Mouse (Mus musculus) MEL (cell line): Measurements from ENCODE around the gene Tmed1. TPM values are rescaled to one million over a fixed set of nuclear protein-coding genes. Genes with fewer than 3 reads are reported as not detected.
A peak's percentile ranks its signal among the peaks of the same experiment; 100 is the strongest.

Source experiments
- DNase-seq: peaks from one replicate; pipeline ENCODE4 v3.0.0; 2011; ENCODE audit warnings: low read depth, low spot score
- H3K27ac ChIP-seq: 2 replicates; pipeline ENCODE4 v1.5.1; 2012; ENCODE audit warnings: low read depth, mild to moderate bottlenecking, control low read depth, low read length, moderate library complexity; ENCODE audit not compliant: control insufficient read depth
- H3K27me3 ChIP-seq, 2 experiments: fragments of 150-350 bp in 1 of 2; sonication (generic) in 1 of 2; 2 replicates each; pipeline ENCODE4 v1.6.1; 2012; ENCODE audit warnings: low read length in 2 of 2, mild to moderate bottlenecking in 2 of 2, improper control_type of control experiment in 1 of 2, moderate library complexity in 1 of 2; ENCODE audit not compliant: insufficient read depth in 2 of 2, control insufficient read depth in 1 of 2
- H3K36me3 ChIP-seq, 2 experiments: 2 replicates each; pipeline ENCODE4 v1.6.1; 2012 to 2014; ENCODE audit warnings: low read length in 2 of 2, improper control_type of control experiment in 1 of 2, inconsistent platforms in 1 of 2, mild to moderate bottlenecking in 1 of 2; ENCODE audit not compliant: insufficient read depth in 2 of 2, control insufficient read depth in 1 of 2
- H3K4me1 ChIP-seq, 2 experiments: fragments of 150-350 bp in 1 of 2; sonication (generic) in 1 of 2; 2 replicates each; pipeline ENCODE4 v1.6.1; 2012; ENCODE audit warnings: low read length in 2 of 2, improper control_type of control experiment in 1 of 2, mild to moderate bottlenecking in 1 of 2; ENCODE audit not compliant: insufficient read depth in 2 of 2, control insufficient read depth in 1 of 2
- H3K4me3 ChIP-seq, 2 experiments: fragments of 150-350 bp in 1 of 2; sonication (generic) in 1 of 2; 2 replicates each; pipeline ENCODE4 v1.5.1; 2012; ENCODE audit warnings: low read depth in 2 of 2, low read length in 2 of 2, mild to moderate bottlenecking in 2 of 2, moderate library complexity in 2 of 2, control low read depth in 1 of 2, improper control_type of control experiment in 1 of 2; ENCODE audit not compliant: control insufficient read depth in 1 of 2, insufficient read depth in 1 of 2
- H3K79me2 ChIP-seq: 2 replicates; pipeline ENCODE4 v1.6.1; 2012; ENCODE audit warnings: mild to moderate bottlenecking, low read length, moderate library complexity; ENCODE audit not compliant: control insufficient read depth, poor library complexity, insufficient read depth
- H3K9ac ChIP-seq: 2 replicates; pipeline ENCODE4 v1.6.1; 2012; ENCODE audit warnings: low read depth, mild to moderate bottlenecking, control low read depth, low read length, moderate library complexity; ENCODE audit not compliant: control insufficient read depth, poor library complexity, severe bottlenecking
- H3K9me3 ChIP-seq: fragments of 150-350 bp; sonication (generic); replicated peaks from 2 replicates; pipeline ENCODE4 v1.6.1; 2012; ENCODE audit warnings: mild to moderate bottlenecking, low read length, improper control_type of control experiment, moderate library complexity; ENCODE audit not compliant: insufficient read depth
- CHD1 ChIP-seq: IDR thresholded peaks from 2 replicates; pipeline ENCODE4 v1.6.1; 2012; ENCODE audit warnings: low read depth, mild to moderate bottlenecking, inconsistent platforms, low read length, improper control_type of control experiment
- CHD2 ChIP-seq: IDR thresholded peaks from 2 replicates; pipeline ENCODE4 v1.6.1; 2011; ENCODE audit warnings: low read length, improper control_type of control experiment
- CTCF ChIP-seq, 3 experiments: IDR thresholded peaks in 2 of 3; conservative IDR thresholded peaks in 1 of 3; 2 replicates each; pipeline ENCODE4 v1.5.1; 2011 to 2012; ENCODE audit warnings: low read length in 3 of 3, low read depth in 2 of 3, mild to moderate bottlenecking in 2 of 3, improper control_type of control experiment in 1 of 3, inconsistent platforms in 1 of 3, mixed read lengths in 1 of 3, moderate library complexity in 1 of 3; ENCODE audit not compliant: control insufficient read depth in 1 of 3, insufficient read depth in 1 of 3, poor library complexity in 1 of 3, severe bottlenecking in 1 of 3
- E2F4 ChIP-seq: IDR thresholded peaks from 2 replicates; pipeline ENCODE4 v1.6.1; 2011; ENCODE audit warnings: low read depth, low read length, improper control_type of control experiment, borderline replicate concordance
- ELF1 ChIP-seq: IDR thresholded peaks from 2 replicates; pipeline ENCODE4 v1.6.1; 2014; ENCODE audit warnings: low read depth, mild to moderate bottlenecking, inconsistent platforms, low read length, improper control_type of control experiment, moderate library complexity
- EP300 ChIP-seq, 2 experiments: IDR thresholded peaks; 2 replicates each; pipeline ENCODE4 v1.6.1; 2011; ENCODE audit warnings: improper control_type of control experiment in 2 of 2, low read length in 2 of 2, low read depth in 1 of 2, mild to moderate bottlenecking in 1 of 2
- ETS1 ChIP-seq: IDR thresholded peaks from 2 replicates; pipeline ENCODE4 v1.6.1; 2012; ENCODE audit warnings: low read depth, mild to moderate bottlenecking, inconsistent platforms, low read length, improper control_type of control experiment, moderate library complexity
- GABPA ChIP-seq: IDR thresholded peaks from 2 replicates; pipeline ENCODE4 v1.6.1; 2012; ENCODE audit warnings: low read depth, mild to moderate bottlenecking, inconsistent platforms, low read length, improper control_type of control experiment, moderate library complexity
- HCFC1 ChIP-seq: IDR thresholded peaks from 2 replicates; pipeline ENCODE4 v1.6.1; 2012; ENCODE audit warnings: low read depth, mild to moderate bottlenecking, inconsistent platforms, low read length, improper control_type of control experiment, moderate library complexity
- MAX ChIP-seq: IDR thresholded peaks from 2 replicates; pipeline ENCODE4 v1.6.1; 2011; ENCODE audit warnings: low read length, improper control_type of control experiment
- MAZ ChIP-seq: IDR thresholded peaks from 2 replicates; pipeline ENCODE4 v1.6.1; 2012; ENCODE audit warnings: low read depth, mild to moderate bottlenecking, inconsistent platforms, low read length, improper control_type of control experiment
- MEF2A ChIP-seq: IDR thresholded peaks from 2 replicates; pipeline ENCODE4 v1.6.1; 2014; ENCODE audit warnings: low read depth, mild to moderate bottlenecking, inconsistent platforms, low read length, improper control_type of control experiment; ENCODE audit not compliant: poor library complexity, insufficient replicate concordance, severe bottlenecking; ENCODE audit errors: extremely low read depth
- MXI1 ChIP-seq: IDR thresholded peaks from 2 replicates; pipeline ENCODE4 v1.6.1; 2011; ENCODE audit warnings: mild to moderate bottlenecking, low read depth, low read length, improper control_type of control experiment
- MYC ChIP-seq: IDR thresholded peaks from 2 replicates; pipeline ENCODE4 v1.6.1; 2011; ENCODE audit warnings: low read depth, mild to moderate bottlenecking, low read length, improper control_type of control experiment, moderate library complexity
- NELFE ChIP-seq: IDR thresholded peaks from 2 replicates; pipeline ENCODE4 v1.6.1; 2011; ENCODE audit warnings: low read depth, low read length, improper control_type of control experiment
- NRF1 ChIP-seq: IDR thresholded peaks from 2 replicates; pipeline ENCODE4 v1.6.1; 2014; ENCODE audit warnings: low read depth, mild to moderate bottlenecking, inconsistent platforms, low read length, improper control_type of control experiment, moderate library complexity; ENCODE audit not compliant: poor library complexity, insufficient read depth, severe bottlenecking
- POLR2A ChIP-seq, 2 experiments: IDR thresholded peaks; 2 replicates each; pipeline ENCODE4 v1.6.1; 2011 to 2012; ENCODE audit warnings: low read length in 2 of 2, mild to moderate bottlenecking in 2 of 2, control low read depth in 1 of 2, improper control_type of control experiment in 1 of 2, low read depth in 1 of 2, moderate library complexity in 1 of 2; ENCODE audit not compliant: control insufficient read depth in 1 of 2, insufficient read depth in 1 of 2, poor library complexity in 1 of 2
- POLR2AphosphoS2 ChIP-seq: IDR thresholded peaks from 2 replicates; pipeline ENCODE4 v1.6.1; 2011; ENCODE audit warnings: low read length, improper control_type of control experiment
- POLR2AphosphoS5 ChIP-seq: IDR thresholded peaks from 2 replicates; pipeline ENCODE4 v1.6.1; 2012; ENCODE audit warnings: low read depth, borderline replicate concordance, mild to moderate bottlenecking, inconsistent platforms, low read length, moderate library complexity, mixed read lengths
- RCOR1 ChIP-seq: IDR thresholded peaks from 2 replicates; pipeline ENCODE4 v1.6.1; 2012; ENCODE audit warnings: low read depth, mild to moderate bottlenecking, inconsistent platforms, low read length, improper control_type of control experiment
- SIN3A ChIP-seq: IDR thresholded peaks from 2 replicates; pipeline ENCODE4 v1.6.1; 2012; ENCODE audit warnings: low read length, improper control_type of control experiment, inconsistent platforms
- SMC3 ChIP-seq: IDR thresholded peaks from 2 replicates; pipeline ENCODE4 v1.6.1; 2011; ENCODE audit warnings: low read depth, low read length, improper control_type of control experiment
- TAL1 ChIP-seq: IDR thresholded peaks from 2 replicates; pipeline ENCODE4 v1.6.1; 2012; ENCODE audit warnings: mild to moderate bottlenecking, inconsistent platforms, low read length, moderate library complexity, mixed read lengths
- TCF12 ChIP-seq: IDR thresholded peaks from 2 replicates; pipeline ENCODE4 v1.6.1; 2014; ENCODE audit warnings: low read depth, mild to moderate bottlenecking, inconsistent platforms, low read length, improper control_type of control experiment, moderate library complexity
- USF1 ChIP-seq: IDR thresholded peaks from 2 replicates; pipeline ENCODE4 v1.6.1; 2014; ENCODE audit warnings: low read depth, mild to moderate bottlenecking, inconsistent platforms, low read length, improper control_type of control experiment, moderate library complexity
- USF2 ChIP-seq, 2 experiments: IDR thresholded peaks; 2 replicates each; pipeline ENCODE4 v1.6.1; 2011 to 2012; ENCODE audit warnings: improper control_type of control experiment in 2 of 2, low read length in 2 of 2, borderline replicate concordance in 1 of 2, inconsistent platforms in 1 of 2, low read depth in 1 of 2, mild to moderate bottlenecking in 1 of 2; ENCODE audit not compliant: insufficient read depth in 1 of 2
- ZC3H11A ChIP-seq: IDR thresholded peaks from 2 replicates; pipeline ENCODE4 v1.6.1; 2012; ENCODE audit warnings: low read depth, mild to moderate bottlenecking, inconsistent platforms, low read length, improper control_type of control experiment
- ZKSCAN1 ChIP-seq: IDR thresholded peaks from 2 replicates; pipeline ENCODE4 v1.6.1; 2012; ENCODE audit warnings: low read depth, mild to moderate bottlenecking, inconsistent platforms, low read length, improper control_type of control experiment, moderate library complexity
- ZNF384 ChIP-seq: IDR thresholded peaks from 2 replicates; pipeline ENCODE4 v1.6.1; 2012; ENCODE audit warnings: low read depth, mild to moderate bottlenecking, inconsistent platforms, low read length, improper control_type of control experiment
- polyA plus RNA-seq, 2 experiments: library from polyadenylated mRNA; stranded (reverse) in 1 of 2; unstranded in 1 of 2; fragments of >175 nt in 1 of 2; fragments of >200 nt in 1 of 2; gene quantifications; 2 replicates each; pipeline versions ENCODE4 v1.2.1 to v1.2.4; 2012; ENCODE audit warnings: low replicate concordance in 2 of 2, low read depth in 1 of 2; ENCODE audit not compliant: insufficient read length in 2 of 2, insufficient read depth in 1 of 2, missing spikeins in 1 of 2
- total RNA-seq: library from RNA; depleted of rRNA; stranded (reverse); fragments of 300-350 nt; gene quantifications from 2 replicates; pipeline ENCODE4 v1.2.3, GENCODE M21; 2012

The Tmed1 gene
- total and polyA plus RNA-seq, 3 experiments = 89.4 to 146 TPM; not detected in 1

DNA sequence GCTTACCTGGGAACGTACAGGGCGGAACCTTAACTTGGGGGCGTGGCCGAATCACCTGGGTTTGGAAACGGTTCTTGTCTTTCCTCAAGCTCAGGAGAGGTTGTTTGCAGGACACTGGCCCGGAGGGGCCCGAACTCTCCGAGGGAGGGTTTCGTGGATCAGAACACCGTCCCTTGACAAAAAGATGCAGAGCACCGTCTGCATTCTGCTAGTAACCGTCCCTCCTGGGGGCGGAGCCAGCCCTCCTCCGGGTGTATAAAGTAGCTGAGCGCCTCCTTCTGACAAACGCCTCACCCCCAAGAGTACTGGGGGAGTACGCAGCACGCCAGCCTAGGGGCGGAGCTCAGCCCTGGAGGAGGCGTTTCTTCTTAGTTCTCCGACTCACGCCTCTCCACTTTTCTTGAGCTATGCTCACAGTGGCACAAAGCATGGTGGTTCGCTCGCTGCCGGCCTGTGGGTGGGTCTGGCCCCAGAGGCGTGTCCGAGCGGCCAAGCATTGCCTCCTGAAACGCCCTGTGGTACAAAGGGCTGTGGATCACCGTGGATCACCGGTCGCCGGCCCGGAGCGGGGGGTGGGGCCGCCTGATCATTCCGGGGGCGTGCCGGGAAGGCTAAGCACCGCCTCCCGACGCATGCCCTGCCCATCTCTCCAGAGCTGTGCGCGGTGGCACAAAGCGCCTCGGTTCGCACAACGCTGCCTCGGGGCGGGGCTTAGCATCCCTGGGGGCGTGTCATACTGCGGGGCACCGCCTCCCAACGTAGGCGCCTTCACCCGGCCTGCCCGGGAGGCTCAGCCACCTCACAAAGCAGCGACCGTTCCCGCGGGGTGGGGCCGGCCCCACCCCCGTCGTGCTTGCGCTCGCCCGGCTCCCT is 36.1 kb upstream of the Tmed1 start (continued):
- TF ChIP-seq ELF1 (peak; percentile 53), MYC (peak; percentile 54), SIN3A (peak; percentile 91), POLR2AphosphoS5 (no peak), MAX (peak; percentile 70)

DNA sequence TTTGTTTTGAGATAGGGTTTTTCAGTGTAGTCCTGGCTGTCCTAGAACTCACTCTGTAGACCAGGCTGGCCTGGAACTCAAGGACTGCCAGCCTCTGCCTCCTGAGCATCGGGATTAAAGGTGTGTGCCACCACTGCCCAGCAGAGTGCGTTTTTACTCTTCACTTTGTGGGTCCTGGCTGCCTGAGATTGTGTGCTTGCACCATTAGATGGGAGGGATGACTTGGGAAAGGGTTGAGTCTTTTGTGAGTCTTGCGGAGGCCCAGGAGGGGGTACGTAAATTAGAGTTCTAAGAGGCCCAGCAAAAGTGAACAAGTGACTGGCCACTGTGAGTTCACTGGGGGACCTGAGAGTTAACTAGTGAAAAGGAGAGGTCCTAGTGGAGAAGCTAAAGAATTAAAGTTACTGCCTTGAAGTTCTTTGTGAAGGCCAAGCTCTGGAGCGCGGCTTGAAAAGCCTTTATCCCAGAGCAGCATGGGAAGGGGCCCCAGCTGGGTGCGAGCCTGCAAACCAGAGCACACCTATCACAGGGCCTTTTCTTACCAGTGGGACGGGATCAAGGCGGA is 35.4 kb upstream of the Tmed1 start:
- H3K27ac ChIP-seq = peak overlapping the region; percentile 34
- TF ChIP-seq TCF12 (peak; percentile 40; the same call in 1 of the 2 replicates), E2F4 (no peak), EP300 (IDR thresholded peaks at IDR 0.05; ENCODE audit: low read depth in 1 of 2, low read length in 2 of 2) (peak in 1 of 2 experiments; percentile 60; a peak in 3 of 4 replicates), MXI1 (no peak), CHD1 (0 out of 2 replicates have a peak, but pooled peaks have one; percentile 32), CHD2 (peak; percentile 47; the same call in 1 of the 2 replicates), MAZ (no peak), MAX (0 out of 2 replicates have a peak, but pooled peaks have one; percentile 49), HCFC1 (peak; percentile 77), POLR2AphosphoS5 (no peak), ELF1 (peak; percentile 33; the same call in 1 of the 2 replicates), RCOR1 (peak; percentile 55; the same call in 1 of the 2 replicates), ZNF384 (no peak), SMC3 (0 out of 2 replicates have a peak, but pooled peaks have one; percentile 4), CTCF (IDR thresholded peaks at IDR 0.05 in 2 of 3, conservative IDR thresholded peaks at IDR 0.05 in 1 of 3; ENCODE audit: control insufficient read depth in 1 of 3, insufficient read depth in 1 of 3, low read depth in 2 of 3, low read length in 3 of 3, poor library complexity in 1 of 3, severe bottlenecking in 1 of 3) (no peak; a peak in 1 of 6 replicates), NRF1 (0 out of 2 replicates have a peak, but pooled peaks have one; percentile 11), GABPA (peak; percentile 44; the same call in 1 of the 2 replicates), ETS1 (peak; percentile 65), ZC3H11A (0 out of 2 replicates have a peak, but pooled peaks have one; percentile 11), TAL1 (no peak), ZKSCAN1 (peak; percentile 55; the same call in 1 of the 2 replicates), NELFE (peak; percentile 69), POLR2A (IDR thresholded peaks at IDR 0.05; ENCODE audit: control insufficient read depth in 1 of 2, insufficient read depth in 1 of 2, low read depth in 1 of 2, low read length in 2 of 2, poor library complexity in 1 of 2) (peak; percentile 26 to 61; a peak in 2 of 4 replicates), SIN3A (no peak; the same call in 1 of the 2 replicates), USF2 (IDR thresholded peaks at IDR 0.05; ENCODE audit: borderline replicate concordance in 1 of 2, insufficient read depth in 1 of 2, low read depth in 1 of 2, low read length in 2 of 2) (no peak), USF1 (0 out of 2 replicates have a peak, but pooled peaks have one; percentile 26), MYC (no peak; the same call in 1 of the 2 replicates), MEF2A (peak; percentile 68; the same call in 1 of the 2 replicates), POLR2AphosphoS2 (no peak)

More for the DNA sequence above, 35.4 kb upstream of the Tmed1 start:
- peaks cover 12 to 20% of the 10 kb centered on the region in 2 experiments for H3K36me3 ChIP-seq
- H3K9me3 ChIP-seq = no peaks in the 10 kb centered on the region
- H3K4me3 ChIP-seq = peak overlapping the region; percentile 67 to 95
- H3K27me3 ChIP-seq = no peaks in the 10 kb centered on the region
- H3K4me1 ChIP-seq = peaks cover 15 to 18% of the 10 kb centered on the region in 2 experiments
- H3K79me2 ChIP-seq = peaks cover 35% of the 10 kb centered on the region
- no peak for DNase-seq
- H3K9ac ChIP-seq = peak overlapping the region; percentile 55
